Mouse (Mus musculus) liver, embryonic 16.5 days (tissue): ENCODE measurements at regions not wholly inside any gene's neighbourhood (a gene's known extent, or its start where the extent isn't known, plus 50 kb on each side); places are given as distances from the start of the nearest gene placed in this dataset.

ENCODE experiments used
- ATAC-seq: fragments of 200-750 bp; cut with Nextera tagmentation; 2 replicates; pipeline ENCODE4 v1.8.0; 2017; ENCODE audit warnings: low read depth, mild to moderate bottlenecking, moderate number of reproducible peaks, moderate library complexity
- H3K27ac ChIP-seq: fragments of 300-500 bp; sonication (generic); 2 replicates; pipeline ENCODE4 v1.5.1; 2014; ENCODE audit warnings: mild to moderate bottlenecking, low read length
- H3K27me3 ChIP-seq: fragments of 300-500 bp; sonication (generic); 2 replicates; pipeline ENCODE4 v1.6.1; 2014; ENCODE audit warnings: low read depth, low read length, mixed read lengths; ENCODE audit not compliant: control insufficient read depth, insufficient read depth
- H3K36me3 ChIP-seq: fragments of 300-500 bp; sonication (generic); 2 replicates; pipeline ENCODE4 v1.6.1; 2014; ENCODE audit warnings: mild to moderate bottlenecking; ENCODE audit not compliant: control insufficient read depth, insufficient read depth
- H3K4me1 ChIP-seq: fragments of 300-500 bp; sonication (generic); 2 replicates; pipeline ENCODE4 v1.6.1; 2014; ENCODE audit warnings: low read depth, low read length, mixed read lengths; ENCODE audit not compliant: control insufficient read depth
- H3K4me2 ChIP-seq: fragments of 300-500 bp; sonication (generic); 2 replicates; pipeline ENCODE4 v1.6.1; 2014; ENCODE audit warnings: low read depth, low read length, mixed read lengths
- H3K4me3 ChIP-seq: fragments of 300-500 bp; sonication (generic); 2 replicates; pipeline ENCODE4 v1.5.1; 2014; ENCODE audit warnings: low read depth, mild to moderate bottlenecking, low read length
- H3K9ac ChIP-seq: fragments of 300-500 bp; sonication (generic); 2 replicates; pipeline ENCODE4 v1.6.1; 2014; ENCODE audit warnings: low read depth, low read length
- H3K9me3 ChIP-seq: fragments of 300-500 bp; sonication (generic); replicated peaks from 2 replicates; pipeline ENCODE4 v1.6.1; 2016; ENCODE audit warnings: low read length; ENCODE audit not compliant: control insufficient read depth
- WGBS: fragments of 180-500 bp; shearing (Covaris S2); extraction: QIAGEN DNeasy Blood & Tissue Kit; methylation state at CpG from one replicate; pipeline ENCODE4 v1.1.7; 2014; ENCODE audit not compliant: insufficient replicate concordance; 5-methylcytosine and 5-hydroxymethylcytosine counted together

DNA sequence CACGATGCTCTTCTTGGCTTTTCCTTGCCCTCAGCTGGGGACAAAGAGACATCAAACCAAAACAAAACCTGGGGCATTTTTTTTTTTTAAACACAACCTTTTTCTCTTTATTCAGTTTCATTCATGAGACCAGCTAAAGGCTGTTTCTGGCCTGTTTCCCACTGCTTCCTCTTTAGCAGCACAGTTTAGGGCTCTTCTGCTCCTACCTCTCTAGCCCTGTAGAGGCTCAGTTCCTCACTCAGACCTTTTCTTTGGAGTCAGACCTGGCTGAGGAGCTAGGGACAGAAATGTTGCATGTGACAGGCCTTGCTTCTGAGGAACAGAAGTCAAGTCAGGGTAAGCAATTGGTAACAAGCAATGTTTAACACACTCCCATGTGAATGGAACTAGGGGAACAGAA is 198.1 kb upstream of the Jun start:
- Histone ChIP-seq H3K4me1 (no peaks in the 10 kb centered on the region), H3K9ac (no peak overlapping the region), H3K27me3 (no peaks in the 10 kb centered on the region), H3K27ac (no peak overlapping the region), H3K4me2 (no peak overlapping the region), H3K9me3 (no peaks in the 10 kb centered on the region), H3K4me3 (no peak overlapping the region), H3K36me3 (no peaks in the 10 kb centered on the region)
- no peak for ATAC-seq
- 26% methylated on average over 1 of the region's 1 CpGs for WGBS

DNA sequence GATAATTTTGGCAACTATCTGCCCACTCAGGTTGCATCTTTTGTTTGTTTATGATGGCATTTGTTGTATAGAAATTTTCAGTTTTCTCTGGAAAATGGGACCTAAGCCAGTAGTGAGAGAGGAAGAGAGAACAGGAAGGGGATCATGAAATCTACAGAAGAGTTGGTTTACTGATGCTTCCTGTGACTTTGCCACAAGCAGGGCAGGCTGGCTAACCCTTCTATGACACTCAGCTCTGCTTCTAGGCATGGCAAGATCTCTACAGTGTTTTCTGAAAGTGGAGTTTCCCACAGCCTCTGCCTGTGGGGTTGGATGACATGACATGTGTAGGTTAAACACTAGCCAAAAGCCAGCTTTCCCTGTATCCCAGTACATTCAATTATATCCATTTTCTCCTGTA is 217.7 kb upstream of the Jun start:
- no peaks in the 10 kb centered on the region for H3K27me3 ChIP-seq
- ATAC-seq = no peak
- no peak overlapping the region for H3K4me2 ChIP-seq
- no peaks in the 10 kb centered on the region for H3K9me3 ChIP-seq
- H3K27ac ChIP-seq = no peak overlapping the region
- H3K36me3 ChIP-seq = no peaks in the 10 kb centered on the region
- H3K9ac ChIP-seq = no peak overlapping the region
- H3K4me1 ChIP-seq = no peaks in the 10 kb centered on the region; the same call in 1 of the 2 replicates
- no peak overlapping the region for H3K4me3 ChIP-seq

DNA sequence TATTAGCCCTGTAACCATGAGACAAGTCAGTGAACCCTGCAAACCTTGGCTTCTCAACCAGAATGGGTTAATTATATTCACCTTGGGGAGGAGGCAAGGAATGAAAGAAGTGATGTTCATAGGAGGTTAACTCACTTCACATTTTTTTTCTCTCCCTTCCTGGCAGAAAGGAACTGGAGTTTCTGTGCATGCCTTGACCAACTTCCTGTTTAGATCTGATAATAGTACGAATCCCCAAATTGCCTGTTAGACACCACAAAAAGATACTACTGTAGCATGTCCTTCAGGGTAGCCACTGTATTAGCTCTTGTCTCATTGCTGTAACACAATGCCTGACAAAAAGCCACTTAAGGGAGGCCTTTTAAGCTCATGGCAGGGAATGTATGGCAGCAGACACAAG is 218.4 kb upstream of the Jun start:
- no peak overlapping the region for H3K4me2 ChIP-seq
- H3K4me1 ChIP-seq = no peaks in the 10 kb centered on the region; the same call in 1 of the 2 replicates
- no peaks in the 10 kb centered on the region for H3K9me3 ChIP-seq
- no peaks in the 10 kb centered on the region for H3K27me3 ChIP-seq
- no peaks in the 10 kb centered on the region for H3K36me3 ChIP-seq
- no peak overlapping the region for H3K9ac ChIP-seq
- no peak overlapping the region for H3K4me3 ChIP-seq
- 10% methylated on average over 1 of the region's 1 CpGs for WGBS
- no peak overlapping the region for H3K27ac ChIP-seq
- ATAC-seq = no peak

DNA sequence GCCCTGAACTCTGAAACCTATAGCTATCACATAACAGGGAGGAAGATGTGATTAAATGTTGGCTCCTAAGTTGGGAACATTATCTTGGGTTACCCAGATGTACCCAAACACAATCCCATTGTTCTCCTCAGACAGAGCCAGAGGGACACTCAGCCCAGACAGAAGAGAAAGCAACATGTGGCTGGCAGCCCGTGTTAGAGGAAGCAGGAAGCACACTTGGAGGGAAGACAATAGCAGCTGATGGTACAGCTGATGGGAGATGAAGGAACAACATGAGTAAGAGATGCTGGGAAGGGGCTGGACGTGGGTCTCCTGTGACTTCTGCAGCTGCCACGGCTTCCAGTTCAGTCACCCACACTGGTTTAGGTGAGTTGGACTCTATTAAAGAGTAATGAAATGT is 224.2 kb upstream of the Jun start:
- Histone ChIP-seq H3K27ac (no peak overlapping the region), H3K9me3 (no peaks in the 10 kb centered on the region), H3K9ac (no peak overlapping the region), H3K4me3 (no peak overlapping the region), H3K36me3 (no peaks in the 10 kb centered on the region), H3K4me1 (no peaks in the 10 kb centered on the region; the same call in 1 of the 2 replicates), H3K27me3 (no peaks in the 10 kb centered on the region), H3K4me2 (no peak overlapping the region)
- 19% methylated on average over 3 of the region's 3 CpGs for WGBS
- ATAC-seq = no peak

DNA sequence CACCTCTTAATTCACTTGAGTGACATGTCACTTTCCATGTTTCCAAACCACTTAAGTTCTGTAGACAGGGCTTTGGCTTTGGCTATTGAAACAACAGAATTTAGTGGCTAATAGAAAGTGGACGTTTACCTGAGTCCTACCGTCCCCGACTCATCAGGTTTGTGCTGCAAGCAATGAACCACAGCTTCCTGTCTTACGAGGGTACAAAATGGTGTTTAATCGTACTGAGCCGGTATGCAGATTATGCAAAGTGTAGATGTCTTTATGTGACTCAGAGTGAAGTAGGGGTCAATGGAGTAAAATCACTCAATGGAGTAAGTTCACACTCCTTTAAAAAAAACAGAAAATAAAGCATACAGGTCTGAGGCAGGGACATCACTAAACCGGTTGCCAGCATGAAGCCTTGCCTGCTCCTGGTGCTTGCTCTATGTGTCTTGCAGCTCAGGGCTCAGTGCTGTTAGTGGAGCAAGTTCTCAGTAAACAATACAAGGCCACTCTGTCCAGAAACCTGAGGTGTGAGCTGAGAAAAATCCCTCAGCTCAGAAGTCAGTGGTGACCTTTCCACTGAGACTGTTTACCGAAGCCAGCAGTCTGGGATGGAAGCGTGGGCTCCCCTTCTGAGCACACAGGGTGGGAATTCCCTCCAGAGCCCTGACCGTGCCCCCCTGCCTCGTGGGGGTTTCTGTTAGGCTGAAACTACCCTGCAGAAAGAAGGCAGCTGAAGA is 226.1 kb upstream of the Jun start:
- no peak overlapping the region for H3K9ac ChIP-seq
- H3K4me3 ChIP-seq = no peak overlapping the region
- no peak overlapping the region for H3K4me2 ChIP-seq
- WGBS = 19% methylated on average over 11 of the region's 11 CpGs
- no peaks in the 10 kb centered on the region for H3K9me3 ChIP-seq
- no peaks in the 10 kb centered on the region for H3K27me3 ChIP-seq
- no peak overlapping the region for H3K27ac ChIP-seq
- no peak for ATAC-seq
- H3K4me1 ChIP-seq = no peaks in the 10 kb centered on the region; the same call in 1 of the 2 replicates
- no peaks in the 10 kb centered on the region for H3K36me3 ChIP-seq

DNA sequence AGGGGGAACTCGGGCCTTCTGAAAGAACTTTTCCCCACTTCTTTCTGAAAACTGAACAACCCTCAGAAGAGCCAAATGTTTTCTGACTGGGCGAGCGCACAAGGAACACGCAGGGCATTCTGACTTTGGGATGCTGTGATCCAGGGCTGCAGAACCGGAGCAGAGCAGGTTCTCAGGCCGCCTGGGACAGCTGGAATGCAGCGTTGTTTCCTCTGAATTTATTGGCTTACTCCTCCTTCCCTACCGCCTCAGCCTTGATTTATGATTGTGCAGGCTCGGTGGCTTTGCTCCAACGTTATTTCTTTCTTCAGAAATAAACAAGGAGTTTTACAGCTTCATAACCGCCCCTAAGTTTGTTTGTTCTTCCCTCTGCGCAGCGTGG is 226.7 kb upstream of the Jun start:
- H3K4me2 ChIP-seq = no peak overlapping the region
- H3K36me3 ChIP-seq = no peaks in the 10 kb centered on the region
- no peak for ATAC-seq
- no peaks in the 10 kb centered on the region for H3K9me3 ChIP-seq
- WGBS = 42% methylated on average over 13 of the region's 13 CpGs
- no peaks in the 10 kb centered on the region; the same call in none of the 2 replicates for H3K4me1 ChIP-seq
- H3K27ac ChIP-seq = no peak overlapping the region
- H3K9ac ChIP-seq = no peak overlapping the region
- no peak overlapping the region for H3K4me3 ChIP-seq
- no peaks in the 10 kb centered on the region for H3K27me3 ChIP-seq

DNA sequence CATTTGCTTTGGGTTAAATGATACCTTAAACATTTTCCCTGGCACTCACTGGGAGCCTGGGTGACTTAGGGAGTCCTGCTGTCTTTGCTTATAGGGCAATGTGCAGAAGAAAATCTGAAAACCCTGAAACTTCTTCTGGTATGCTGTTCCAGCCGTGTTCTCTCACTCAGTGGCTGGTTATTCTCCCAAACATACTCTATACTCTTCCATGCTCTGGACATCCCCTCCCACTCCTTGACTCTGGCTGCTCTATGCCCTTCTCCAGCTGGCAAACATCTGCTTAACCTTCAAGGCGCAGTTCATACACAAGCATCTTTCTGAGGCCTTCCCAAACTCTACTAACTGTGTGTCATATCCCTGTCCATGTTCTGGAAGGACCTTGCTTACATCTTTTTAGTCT is 227.2 kb upstream of the Jun start:
- Histone ChIP-seq H3K27ac (no peak overlapping the region), H3K9ac (no peak overlapping the region), H3K9me3 (no peaks in the 10 kb centered on the region), H3K4me2 (no peak overlapping the region), H3K27me3 (no peaks in the 10 kb centered on the region), H3K4me3 (no peak overlapping the region), H3K36me3 (no peaks in the 10 kb centered on the region), H3K4me1 (no peaks in the 10 kb centered on the region; the same call in none of the 2 replicates)
- WGBS = 50% methylated on average over 2 of the region's 2 CpGs
- ATAC-seq = no peak

DNA sequence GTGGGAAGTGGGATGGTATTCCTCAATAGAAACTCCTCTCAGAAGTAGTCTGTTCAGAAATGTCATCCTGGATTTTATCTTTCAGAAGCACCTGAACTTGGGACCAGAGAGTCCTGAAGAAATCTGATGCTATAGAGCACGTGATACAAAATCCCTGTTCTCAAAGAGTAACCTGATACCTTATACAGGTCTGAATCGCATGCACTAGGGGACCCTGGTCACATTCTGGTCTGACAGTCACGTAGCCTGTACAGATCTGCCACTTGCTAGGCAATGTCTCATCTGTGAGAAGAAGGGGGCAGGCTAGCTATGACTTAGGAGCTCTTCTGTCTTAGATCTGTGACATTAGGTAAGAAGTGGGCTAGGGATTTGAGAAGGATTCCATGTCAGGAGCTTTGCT is 230.1 kb upstream of the Jun start:
- H3K4me2 ChIP-seq = no peak overlapping the region
- no peak overlapping the region for H3K9ac ChIP-seq
- 51% methylated on average over 3 of the region's 3 CpGs for WGBS
- H3K4me1 ChIP-seq = no peaks in the 10 kb centered on the region; the same call in none of the 2 replicates
- H3K4me3 ChIP-seq = no peak overlapping the region
- H3K27me3 ChIP-seq = no peaks in the 10 kb centered on the region
- no peak overlapping the region for H3K27ac ChIP-seq
- no peak for ATAC-seq
- H3K36me3 ChIP-seq = no peaks in the 10 kb centered on the region
- no peaks in the 10 kb centered on the region for H3K9me3 ChIP-seq

DNA sequence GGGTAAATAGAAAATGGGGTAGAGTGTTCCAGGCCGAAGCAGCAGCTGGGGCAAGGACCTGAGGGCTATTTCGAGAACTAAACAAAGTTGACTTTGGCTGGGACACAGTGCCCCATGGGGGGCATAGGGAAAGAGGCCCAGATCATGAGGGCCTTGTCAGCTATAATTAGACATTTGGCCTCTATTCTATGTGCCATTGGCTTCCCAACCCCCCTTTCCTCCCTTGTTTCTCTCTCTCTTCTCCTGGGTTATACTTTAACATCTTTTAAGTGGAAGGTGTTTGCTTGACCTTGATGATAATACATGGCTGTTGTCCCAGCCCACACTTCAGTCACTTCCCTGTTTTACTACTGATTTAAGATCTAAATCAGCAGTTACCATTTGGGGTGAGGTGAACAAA is 231.8 kb upstream of the Jun start:
- H3K36me3 ChIP-seq = no peaks in the 10 kb centered on the region
- no peak overlapping the region for H3K27ac ChIP-seq
- no peaks in the 10 kb centered on the region for H3K9me3 ChIP-seq
- no peak overlapping the region for H3K4me3 ChIP-seq
- H3K4me1 ChIP-seq = no peaks in the 10 kb centered on the region; the same call in none of the 2 replicates
- H3K9ac ChIP-seq = no peak overlapping the region
- no peaks in the 10 kb centered on the region for H3K27me3 ChIP-seq
- 54% methylated on average over 2 of the region's 2 CpGs for WGBS
- peak; percentile 27; the same call in 1 of the 2 replicates for ATAC-seq
- H3K4me2 ChIP-seq = no peak overlapping the region
